Mouse (Mus musculus): ENCODE data around the gene Isoc2b. TPM values are rescaled to one million over a fixed set of nuclear protein-coding genes. Genes with fewer than 3 reads are reported as not detected.

The Isoc2b gene
- polyA plus RNA-seq, 1 experiment from 2014 or later, result 5.3 TPM

DNA sequence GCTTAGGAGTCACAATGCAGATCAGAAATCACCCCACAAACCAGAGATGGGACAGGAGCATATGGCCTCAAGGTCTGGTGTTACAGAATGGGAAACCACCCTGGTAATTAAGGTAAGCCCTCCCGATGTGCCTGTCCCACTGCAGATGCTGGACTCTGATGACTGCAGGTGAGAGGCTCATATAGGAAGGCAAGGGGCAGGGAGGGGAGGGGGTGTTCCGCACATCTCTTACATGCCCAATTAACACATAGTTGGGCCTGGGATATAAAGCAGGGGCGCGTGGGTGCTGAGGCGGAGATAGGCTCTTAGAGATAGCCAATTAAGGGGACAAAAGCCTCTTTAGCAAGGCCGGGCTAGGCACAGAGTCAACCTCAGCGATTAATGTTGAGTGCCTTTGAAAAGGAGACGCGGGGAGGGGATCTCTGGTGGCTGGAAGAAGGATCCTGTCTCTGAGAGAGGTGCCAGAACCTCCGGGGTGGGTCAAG lies 36.5 kb upstream of the Isoc2b start, which contains the start of gene Gm36210:
Gene Gm36210 (minus strand): TSS at position 51 of the 485 bp plus-strand sequence.
- Histone ChIP-seq H3K4me2 (no peak within 1 kb of the TSS), H3K4me1 (replicated peaks; ENCODE audit: control insufficient read depth, insufficient read depth, low read length) (no peaks in the 10 kb centered on the region; the same call in 1 of the 2 replicates), H3K9ac (ENCODE audit: low read depth, low read length) (no peak within 1 kb of the TSS), H3K27ac (ENCODE audit: low read depth, low read length) (no peak within 1 kb of the TSS), H3K36me3 (ENCODE audit: control insufficient read depth, insufficient read depth, low read length) (no peaks in the 10 kb centered on the region), H3K27me3 (replicated peaks; ENCODE audit: control insufficient read depth, insufficient read depth, low read length) (no peaks in the 10 kb centered on the region), H3K9me3 (ENCODE audit: control insufficient read depth, low read length) (no peaks in the 10 kb centered on the region), H3K4me3 (ENCODE audit: low read depth, low read length) (no peak within 1 kb of the TSS)
- ATAC-seq (replicated peaks; ENCODE audit: low FRiP score) (no peak), DNase-seq (ENCODE audit: low spot score) (no peak)
- WGBS, result 64% methylated on average over 10 of the region's 10 CpGs

DNA sequence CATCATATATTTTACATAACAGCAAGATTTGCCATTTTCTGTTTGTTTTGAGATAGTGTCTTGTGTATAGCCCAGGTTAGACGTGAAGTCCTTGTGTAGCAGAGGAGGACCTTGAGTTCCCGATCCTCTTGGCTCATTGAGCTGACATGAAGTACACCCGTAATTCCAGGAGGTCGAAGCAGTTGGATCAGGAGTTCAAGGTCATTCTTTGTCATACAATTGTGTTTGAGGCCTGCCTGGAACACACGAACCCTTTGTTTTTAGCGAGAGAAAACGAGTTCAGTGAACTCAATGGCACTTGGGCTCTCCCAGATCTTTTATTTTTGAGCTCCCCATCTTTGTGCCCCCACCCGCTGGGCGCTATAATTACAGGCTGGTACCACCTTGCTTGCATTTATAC lies 32.3 kb upstream of the Isoc2b start:
- ATAC-seq (replicated peaks; ENCODE audit: low FRiP score), result no peak
- no peak overlapping the region for H3K9ac ChIP-seq (ENCODE audit: low read depth, low read length)
- H3K4me2 ChIP-seq, result no peak overlapping the region
- WGBS, result 79% methylated on average over 9 of the region's 9 CpGs
- H3K4me3 ChIP-seq (ENCODE audit: low read depth, low read length), result no peak overlapping the region
- no peaks in the 10 kb centered on the region for H3K36me3 ChIP-seq (ENCODE audit: control insufficient read depth, insufficient read depth, low read length)
- no peak overlapping the region for H3K27ac ChIP-seq (ENCODE audit: low read depth, low read length)
- peak; percentile 12 for DNase-seq (ENCODE audit: low spot score)
- no peaks in the 10 kb centered on the region for H3K9me3 ChIP-seq (ENCODE audit: control insufficient read depth, low read length)
- peaks cover 7% of the 10 kb centered on the region for H3K4me1 ChIP-seq (replicated peaks; ENCODE audit: control insufficient read depth, insufficient read depth, low read length)
- no peaks in the 10 kb centered on the region for H3K27me3 ChIP-seq (replicated peaks; ENCODE audit: control insufficient read depth, insufficient read depth, low read length)

DNA sequence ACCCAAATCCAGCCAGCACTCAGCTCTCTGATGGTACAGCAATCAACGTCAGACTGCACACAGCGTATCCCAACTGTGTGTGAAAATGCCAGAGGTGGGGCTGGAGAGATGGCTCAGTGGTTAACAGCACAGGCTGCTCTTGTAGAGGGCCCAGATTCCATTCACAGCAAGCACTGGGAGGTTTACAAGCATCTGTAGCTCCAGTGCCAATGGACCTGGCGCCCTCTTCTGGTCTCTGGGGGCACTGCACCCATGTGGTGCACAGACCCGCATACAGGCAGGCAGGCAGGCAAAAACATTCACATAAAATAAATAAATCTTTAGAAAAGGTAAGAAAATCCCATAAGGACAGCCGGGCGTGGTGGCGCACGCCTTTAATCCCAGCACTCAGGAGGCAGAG lies 31.1 kb upstream of the Isoc2b start:
- Histone ChIP-seq H3K9ac (ENCODE audit: low read depth, low read length) (no peak overlapping the region), H3K4me2 (peak overlapping the region; percentile 66), H3K27ac (ENCODE audit: low read depth, low read length) (no peak overlapping the region; the same call in 1 of the 2 replicates), H3K4me1 (replicated peaks; ENCODE audit: control insufficient read depth, insufficient read depth, low read length) (peaks cover 7% of the 10 kb centered on the region), H3K4me3 (ENCODE audit: low read depth, low read length) (no peak overlapping the region), H3K27me3 (replicated peaks; ENCODE audit: control insufficient read depth, insufficient read depth, low read length) (no peaks in the 10 kb centered on the region), H3K9me3 (ENCODE audit: control insufficient read depth, low read length) (no peaks in the 10 kb centered on the region), H3K36me3 (ENCODE audit: control insufficient read depth, insufficient read depth, low read length) (no peaks in the 10 kb centered on the region)
- peak; percentile 75 for DNase-seq (ENCODE audit: low spot score)
- WGBS, result 48% methylated on average over 8 of the region's 8 CpGs
- ATAC-seq (replicated peaks; ENCODE audit: low FRiP score), result no peak

DNA sequence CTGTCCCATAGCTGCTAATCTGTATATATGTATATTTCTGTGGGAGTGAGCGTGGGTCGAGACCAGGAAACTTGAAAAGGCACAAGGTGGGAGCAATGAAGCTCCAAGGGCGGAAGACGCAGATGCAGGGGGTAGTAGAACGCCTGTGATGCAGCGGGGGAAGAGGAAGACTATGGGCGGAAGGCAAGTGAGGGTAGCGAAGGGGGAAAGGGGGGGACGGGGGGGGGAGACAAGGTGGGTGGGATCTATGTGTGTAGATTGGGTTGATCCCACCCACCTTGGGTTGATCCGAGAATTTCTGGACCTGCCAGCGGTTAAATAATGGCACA lies 30.4 kb upstream of the Isoc2b start:
- Histone ChIP-seq H3K27ac (ENCODE audit: low read depth, low read length) (peak overlapping the region; percentile 47), H3K4me3 (ENCODE audit: low read depth, low read length) (peak overlapping the region; percentile 38), H3K27me3 (replicated peaks; ENCODE audit: control insufficient read depth, insufficient read depth, low read length) (no peaks in the 10 kb centered on the region), H3K4me2 (peak overlapping the region; percentile 66), H3K9me3 (ENCODE audit: control insufficient read depth, low read length) (no peaks in the 10 kb centered on the region), H3K9ac (ENCODE audit: low read depth, low read length) (peak overlapping the region; percentile 57), H3K36me3 (ENCODE audit: control insufficient read depth, insufficient read depth, low read length) (no peaks in the 10 kb centered on the region), H3K4me1 (replicated peaks; ENCODE audit: control insufficient read depth, insufficient read depth, low read length) (peaks cover 7% of the 10 kb centered on the region)
- peak; percentile 37; the same call in 1 of the 2 replicates for ATAC-seq (replicated peaks; ENCODE audit: low FRiP score)
- WGBS, result 12% methylated on average over 11 of the region's 11 CpGs
- peak; percentile 43 for DNase-seq (ENCODE audit: low spot score)

DNA sequence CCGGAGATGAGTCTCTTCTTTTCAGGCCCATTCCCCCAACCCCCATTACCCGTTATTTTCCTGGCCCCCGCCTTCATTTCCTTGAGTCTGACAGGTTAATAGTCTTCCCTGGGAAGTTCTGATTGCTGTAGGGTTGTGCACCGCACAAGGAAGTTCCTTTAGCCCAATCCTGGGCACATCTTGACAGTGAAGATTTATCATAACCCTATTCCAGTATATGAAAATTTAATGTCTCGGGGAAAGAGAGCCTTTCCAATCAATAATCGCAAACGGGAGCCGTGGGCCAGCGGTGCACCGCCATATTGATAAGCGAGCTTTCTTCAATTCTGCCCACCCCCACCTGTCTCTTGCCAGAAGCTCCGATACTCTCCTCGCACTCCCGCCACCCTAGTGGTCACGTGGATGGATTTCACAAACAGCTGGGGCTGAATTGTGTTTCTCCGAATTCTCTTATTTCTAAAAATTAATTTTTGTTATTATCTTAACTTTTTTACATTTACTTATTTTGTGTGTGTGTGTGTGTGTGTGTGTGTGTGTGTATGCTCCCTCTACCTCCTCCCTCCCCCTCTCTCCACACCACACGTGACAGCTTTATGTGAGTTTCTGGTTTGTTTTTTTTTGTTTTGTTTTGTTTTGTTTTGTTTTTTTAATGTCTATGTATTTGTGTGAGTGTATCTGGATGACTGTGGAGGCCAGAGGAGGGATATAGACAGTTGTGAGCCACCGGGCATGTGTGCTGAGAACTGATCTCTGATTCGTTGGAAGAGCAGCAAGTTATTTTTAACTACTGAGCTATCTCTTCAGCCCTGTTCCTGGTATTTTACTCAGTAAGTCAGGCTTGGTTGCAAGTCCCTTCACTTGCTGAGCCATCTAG lies 29.8 kb upstream of the Isoc2b start:
- no peaks in the 10 kb centered on the region for H3K27me3 ChIP-seq (replicated peaks; ENCODE audit: control insufficient read depth, insufficient read depth, low read length)
- H3K36me3 ChIP-seq (ENCODE audit: control insufficient read depth, insufficient read depth, low read length), result no peaks in the 10 kb centered on the region
- peak overlapping the region; percentile 57 for H3K9ac ChIP-seq (ENCODE audit: low read depth, low read length)
- peak overlapping the region; percentile 66 for H3K4me2 ChIP-seq
- H3K4me3 ChIP-seq (ENCODE audit: low read depth, low read length), result peak overlapping the region; percentile 38
- H3K27ac ChIP-seq (ENCODE audit: low read depth, low read length), result peak overlapping the region; percentile 47
- H3K9me3 ChIP-seq (ENCODE audit: control insufficient read depth, low read length), result no peaks in the 10 kb centered on the region
- H3K4me1 ChIP-seq (replicated peaks; ENCODE audit: control insufficient read depth, insufficient read depth, low read length), result peaks cover 7% of the 10 kb centered on the region
- DNase-seq (ENCODE audit: low spot score) (no peak), ATAC-seq (replicated peaks; ENCODE audit: low FRiP score) (peak; percentile 84)
- 5% methylated on average over 19 of the region's 19 CpGs for WGBS

DNA sequence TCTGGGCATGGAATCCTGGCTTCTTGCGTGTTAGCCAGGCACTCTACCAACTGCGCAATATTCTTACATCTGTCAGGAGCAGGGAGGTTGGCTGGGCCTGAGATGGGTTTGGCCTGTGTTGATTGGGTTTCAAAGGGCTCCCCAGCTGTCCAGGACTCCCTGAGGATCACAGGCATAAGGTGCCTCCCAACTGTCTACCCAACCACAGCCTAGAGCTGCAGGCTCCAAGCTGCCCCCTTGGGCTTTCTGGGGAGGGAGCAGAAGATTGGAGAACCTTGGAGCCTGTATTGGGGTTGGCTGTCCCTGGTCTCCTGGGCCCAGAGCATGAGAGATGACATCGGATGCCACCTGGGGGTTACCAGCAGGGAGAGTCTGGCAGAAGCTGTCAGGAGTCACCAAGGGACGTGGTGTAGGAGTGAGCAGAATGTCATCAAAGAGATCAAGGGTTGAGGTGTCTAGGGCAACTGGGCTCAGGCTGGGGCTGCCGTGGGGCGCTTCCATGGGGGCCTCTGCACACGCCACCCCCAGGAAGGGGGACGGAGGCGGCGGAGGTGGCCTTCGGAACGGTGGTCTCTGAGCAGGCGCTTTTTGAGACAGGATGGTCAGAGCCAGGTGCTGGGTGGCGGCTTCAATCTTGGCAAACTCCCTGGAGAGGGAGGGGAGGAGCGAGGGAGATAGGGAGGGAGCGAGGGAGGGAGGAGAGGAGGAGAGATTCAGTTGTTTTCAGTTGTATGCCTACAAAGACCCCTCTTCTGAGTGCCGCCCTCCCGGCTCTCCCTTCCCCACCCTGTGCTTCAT lies 29.0 kb upstream of the Isoc2b start:
- no peak for DNase-seq (ENCODE audit: low spot score)
- 21% methylated on average over 18 of the region's 18 CpGs for WGBS
- Histone ChIP-seq H3K4me2 (peak overlapping the region; percentile 66), H3K36me3 (ENCODE audit: control insufficient read depth, insufficient read depth, low read length) (no peaks in the 10 kb centered on the region), H3K27ac (ENCODE audit: low read depth, low read length) (no peak overlapping the region), H3K4me1 (replicated peaks; ENCODE audit: control insufficient read depth, insufficient read depth, low read length) (peaks cover 7% of the 10 kb centered on the region), H3K9ac (ENCODE audit: low read depth, low read length) (peak overlapping the region; percentile 57), H3K9me3 (ENCODE audit: control insufficient read depth, low read length) (no peaks in the 10 kb centered on the region), H3K27me3 (replicated peaks; ENCODE audit: control insufficient read depth, insufficient read depth, low read length) (no peaks in the 10 kb centered on the region), H3K4me3 (ENCODE audit: low read depth, low read length) (peak overlapping the region; percentile 38)
- ATAC-seq (replicated peaks; ENCODE audit: low FRiP score), result no peak

DNA sequence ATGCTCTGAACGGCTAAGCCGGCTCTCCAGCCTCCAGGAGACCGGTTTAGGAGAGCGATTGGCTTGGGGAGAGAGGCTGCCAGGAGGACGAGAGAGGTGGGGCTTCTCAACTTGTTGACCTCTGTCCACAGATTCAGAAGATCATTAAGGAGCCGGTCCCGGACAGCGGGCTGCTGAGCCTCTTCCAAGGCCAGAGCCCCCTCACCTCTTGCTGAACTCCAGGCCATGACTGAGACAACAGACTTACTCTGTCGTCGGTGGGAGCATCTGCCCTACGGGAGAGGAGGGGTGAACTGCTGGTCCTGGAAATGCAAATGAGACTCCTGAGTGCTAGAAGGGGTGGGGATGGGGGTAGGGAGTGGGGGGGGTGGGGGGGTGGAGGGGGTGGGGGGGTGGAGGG lies 25.1 kb upstream of the Isoc2b start:
- H3K4me1 ChIP-seq (replicated peaks; ENCODE audit: control insufficient read depth, insufficient read depth, low read length), result peaks cover 7% of the 10 kb centered on the region
- no peak overlapping the region for H3K27ac ChIP-seq (ENCODE audit: low read depth, low read length)
- H3K36me3 ChIP-seq (ENCODE audit: control insufficient read depth, insufficient read depth, low read length), result no peaks in the 10 kb centered on the region
- no peak overlapping the region for H3K9ac ChIP-seq (ENCODE audit: low read depth, low read length)
- DNase-seq (ENCODE audit: low spot score) (no peak), ATAC-seq (replicated peaks; ENCODE audit: low FRiP score) (no peak)
- no peaks in the 10 kb centered on the region for H3K9me3 ChIP-seq (ENCODE audit: control insufficient read depth, low read length)
- WGBS, result 62% methylated on average over 11 of the region's 11 CpGs
- no peak overlapping the region for H3K4me2 ChIP-seq
- no peak overlapping the region for H3K4me3 ChIP-seq (ENCODE audit: low read depth, low read length)
- H3K27me3 ChIP-seq (replicated peaks; ENCODE audit: control insufficient read depth, insufficient read depth, low read length), result no peaks in the 10 kb centered on the region

DNA sequence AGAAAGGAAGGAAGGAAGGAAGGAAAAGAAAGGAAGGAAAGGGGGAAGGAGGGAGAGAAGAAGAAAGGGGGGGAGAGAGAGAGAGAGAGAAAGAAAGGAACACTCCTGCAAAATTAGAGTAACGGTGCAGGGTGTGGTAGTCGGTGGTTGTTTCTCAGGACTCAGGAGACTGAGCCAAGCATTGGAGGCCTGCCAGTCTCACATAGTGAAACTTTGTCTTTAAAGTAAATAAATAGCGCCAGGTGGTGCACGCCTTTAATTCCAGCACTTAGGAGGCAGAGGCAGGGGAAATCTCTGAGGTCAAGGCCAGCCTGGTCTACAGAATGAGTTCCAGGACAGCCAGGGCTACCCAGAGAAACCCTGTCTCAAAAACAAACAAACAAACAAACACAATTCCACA lies 16.6 kb upstream of the Isoc2b start:
- Histone ChIP-seq H3K9me3 (ENCODE audit: control insufficient read depth, low read length) (peaks cover 8% of the 10 kb centered on the region; the same call in 1 of the 2 replicates), H3K4me1 (replicated peaks; ENCODE audit: control insufficient read depth, insufficient read depth, low read length) (no peaks in the 10 kb centered on the region), H3K4me2 (no peak overlapping the region), H3K4me3 (ENCODE audit: low read depth, low read length) (no peak overlapping the region), H3K27me3 (replicated peaks; ENCODE audit: control insufficient read depth, insufficient read depth, low read length) (no peaks in the 10 kb centered on the region), H3K27ac (ENCODE audit: low read depth, low read length) (no peak overlapping the region), H3K36me3 (ENCODE audit: control insufficient read depth, insufficient read depth, low read length) (no peaks in the 10 kb centered on the region; the same call in 1 of the 2 replicates), H3K9ac (ENCODE audit: low read depth, low read length) (no peak overlapping the region)
- 81% methylated on average over 4 of the region's 4 CpGs for WGBS
- ATAC-seq (replicated peaks; ENCODE audit: low FRiP score), result no peak
- DNase-seq (ENCODE audit: low spot score), result no peak

Measured in liver, embryonic 11.5 days (tissue).